Mouse (Mus musculus): ENCODE results near the gene Gm14151.
"Not testable (repeated sequence)": the region's sequence is repeated elsewhere in the genome, so short reads cannot be mapped to it uniquely, and the experiment has no call there.

Gm14151 gene

GRCm38 (mm10) chr2:151092250-151092649 is at the start of gene Gm14151:
TSS of gene Gm14151 (minus strand) at chr2:151092350.
- not testable (repeated sequence) for DNase-seq (ENCODE audit: extremely low read depth, low read depth, low spot score)

- DNase-seq (ENCODE audit: extremely low read depth, low read depth, low spot score): not testable (repeated sequence)
These were observed 5.8 kb upstream of the Gm14151 start, which contains the start of gene Gm14147 for GRCm38 (mm10) chr2:151097945-151098344. TSS of gene Gm14147 (plus strand) at chr2:151098245.

GRCm38 (mm10) chr2:151056637-151057036 is 35.5 kb downstream of the Gm14151 start:
- no peak for DNase-seq (ENCODE audit: extremely low read depth, low read depth, low spot score)

GRCm38 (mm10) chr2:151040411-151040810 is 51.7 kb downstream of the Gm14151 start:
- DNase-seq (ENCODE audit: extremely low read depth, low read depth, low spot score): no peak

- no peak for DNase-seq (ENCODE audit: extremely low read depth, low read depth, low spot score)
These were observed 52.4 kb downstream of the Gm14151 start for GRCm38 (mm10) chr2:151039726-151040125.

GRCm38 (mm10) chr2:151039232-151039695 is 52.9 kb downstream of the Gm14151 start, which contains the start of the genes Ninl and Nanp:
TSS of gene Ninl (minus strand) at chr2:151039382.
TSS of gene Nanp (minus strand) at chr2:151039398.
- peak; percentile 14 for DNase-seq (ENCODE audit: extremely low read depth, low read depth, low spot score)

GRCm38 (mm10) chr2:151038811-151039222 is 53.3 kb downstream of the Gm14151 start:
- DNase-seq (ENCODE audit: extremely low read depth, low read depth, low spot score): no peak

GRCm38 (mm10) chr2:151037876-151038552 is 54.1 kb downstream of the Gm14151 start:
- DNase-seq (ENCODE audit: extremely low read depth, low read depth, low spot score): no peak

GRCm38 (mm10) chr2:151037292-151037691 is 54.9 kb downstream of the Gm14151 start:
- DNase-seq (ENCODE audit: extremely low read depth, low read depth, low spot score): no peak
